Mouse (Mus musculus) yolk sac, embryonic 10.5 days (tissue): ENCODE measurements around the gene Lamb2.
A peak's percentile ranks its signal among the peaks of the same experiment; 100 is the strongest.

Experiments used
- DNase-seq: peaks from one replicate; pipeline ENCODE4 v3.0.0-alpha.2; 2017; ENCODE audit warnings: low spot score

Gene Lamb2

DNA sequence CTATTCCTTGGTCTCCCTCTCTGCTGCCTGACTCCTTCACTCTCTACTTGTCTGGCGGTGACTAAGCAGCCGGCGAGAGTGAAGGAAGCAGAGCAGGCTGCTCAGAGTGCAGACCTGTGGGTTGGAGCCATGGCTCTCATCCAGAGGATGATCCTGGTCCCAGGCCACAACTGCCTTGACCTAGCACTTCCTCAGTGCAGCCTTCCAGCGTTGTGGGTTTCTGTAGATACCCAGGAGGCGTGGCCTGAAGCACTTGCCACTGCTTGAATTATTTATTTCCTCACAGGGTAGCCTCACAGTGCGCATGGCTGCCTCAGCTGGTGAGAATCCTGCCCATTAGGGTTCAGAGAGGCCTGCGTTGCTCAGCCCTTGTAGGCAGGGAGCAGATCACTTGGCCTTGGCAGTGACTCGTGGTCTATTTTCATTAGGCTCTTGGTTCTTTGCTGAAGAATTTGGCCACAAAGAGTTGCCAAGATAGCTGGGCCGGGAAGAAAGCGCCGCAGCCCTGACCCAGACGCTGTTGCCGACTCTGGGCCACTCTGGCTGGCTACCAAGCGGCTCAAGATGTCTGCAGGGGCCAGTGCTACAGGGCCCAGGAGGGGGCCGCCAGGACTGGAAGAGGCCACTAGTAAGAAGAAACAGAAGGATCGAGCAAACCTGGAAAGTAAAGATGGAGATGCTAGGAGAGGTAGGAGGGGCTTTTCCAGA is 12.7 kb downstream of the Lamb2 start:
- no peak for DNase-seq

DNA sequence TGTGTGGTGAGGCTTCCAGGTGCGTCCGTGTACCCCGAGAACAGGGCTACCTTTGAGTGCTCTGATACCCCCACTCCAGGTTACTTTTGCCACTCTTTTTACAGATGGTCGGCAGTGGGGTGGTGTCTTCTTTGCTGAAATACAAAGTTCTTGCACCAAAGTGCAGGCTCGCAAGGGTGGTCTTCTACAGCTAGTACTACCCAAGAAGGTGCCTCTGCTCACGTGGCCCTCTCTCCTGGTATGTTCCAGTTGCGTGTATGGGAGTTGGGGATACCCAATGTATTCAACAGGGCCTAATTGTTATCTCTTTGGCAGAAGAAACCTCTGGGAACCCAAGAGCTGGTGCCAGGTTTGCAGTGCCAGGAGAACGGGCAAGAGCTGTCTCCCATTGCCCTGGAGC is 13.7 kb downstream of the Lamb2 start:
- no peak for DNase-seq

DNA sequence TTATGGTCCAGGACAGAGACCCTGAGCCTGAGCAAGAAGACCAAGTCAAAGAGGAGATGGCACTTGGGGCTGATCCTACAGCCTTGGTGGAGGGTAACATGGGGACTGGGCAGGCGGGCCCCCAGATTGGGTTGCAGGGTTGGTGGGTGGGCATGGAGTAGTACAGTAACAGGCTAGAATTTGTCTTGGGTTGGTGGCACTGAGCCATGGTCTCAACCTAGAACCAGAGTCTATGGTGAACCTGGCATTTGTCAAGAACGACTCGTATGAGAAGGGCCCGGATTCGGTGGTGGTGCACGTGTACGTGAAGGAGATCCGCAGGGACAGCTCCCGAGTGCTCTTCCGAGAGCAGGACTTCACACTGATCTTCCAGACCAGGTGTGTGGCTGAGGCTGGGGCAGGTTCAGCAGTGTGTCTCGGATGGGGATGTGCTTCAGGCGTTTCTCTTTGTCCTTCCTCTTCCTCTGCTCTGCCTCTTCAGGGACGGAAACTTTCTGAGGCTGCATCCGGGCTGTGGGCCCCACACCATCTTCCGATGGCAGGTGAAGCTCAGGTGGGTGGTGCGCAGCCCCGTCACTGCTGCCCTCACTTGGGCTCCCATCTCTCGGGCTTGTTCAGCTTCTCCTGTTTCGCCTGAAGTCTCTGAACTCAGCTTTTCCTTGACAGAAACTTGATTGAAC is 14.8 kb downstream of the Lamb2 start:
- no peak for DNase-seq

DNA sequence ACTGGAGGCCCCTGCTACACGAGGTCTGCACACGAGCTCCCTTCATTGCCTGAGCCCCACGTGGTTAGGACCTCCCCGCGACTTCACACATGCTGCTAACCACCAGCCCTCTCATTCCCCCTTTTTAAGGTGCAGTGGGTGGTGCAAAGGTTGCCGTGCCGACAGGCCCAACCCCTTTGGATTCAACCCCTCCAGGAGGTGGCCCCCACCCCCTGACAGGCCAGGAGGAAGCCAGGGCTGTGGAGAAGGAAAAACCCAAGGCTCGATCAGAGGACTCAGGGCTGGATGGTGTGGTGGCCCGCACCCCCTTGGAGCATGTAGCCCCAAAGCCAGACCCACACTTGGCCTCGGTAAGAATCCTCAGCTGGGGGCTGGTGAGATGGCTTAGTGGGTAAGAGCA is 15.4 kb downstream of the Lamb2 start:
- DNase-seq: no peak

DNA sequence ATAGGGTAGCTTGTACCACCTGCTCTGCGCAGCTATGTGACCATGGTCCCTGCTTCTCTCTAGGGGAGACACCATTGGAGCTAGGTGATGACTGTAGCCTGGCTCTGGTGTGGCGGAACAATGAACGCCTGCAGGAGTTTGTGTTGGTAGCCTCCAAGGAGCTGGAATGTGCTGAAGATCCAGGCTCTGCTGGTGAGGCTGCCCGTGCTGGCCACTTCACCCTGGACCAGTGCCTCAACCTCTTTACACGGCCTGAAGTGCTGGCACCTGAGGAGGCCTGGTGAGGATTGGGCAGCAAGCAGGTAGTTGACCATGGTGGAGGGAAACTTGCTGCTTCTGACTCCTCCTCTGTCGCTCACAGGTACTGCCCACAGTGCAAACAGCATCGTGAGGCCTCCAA is 19.7 kb downstream of the Lamb2 start:
- no peak for DNase-seq

DNA sequence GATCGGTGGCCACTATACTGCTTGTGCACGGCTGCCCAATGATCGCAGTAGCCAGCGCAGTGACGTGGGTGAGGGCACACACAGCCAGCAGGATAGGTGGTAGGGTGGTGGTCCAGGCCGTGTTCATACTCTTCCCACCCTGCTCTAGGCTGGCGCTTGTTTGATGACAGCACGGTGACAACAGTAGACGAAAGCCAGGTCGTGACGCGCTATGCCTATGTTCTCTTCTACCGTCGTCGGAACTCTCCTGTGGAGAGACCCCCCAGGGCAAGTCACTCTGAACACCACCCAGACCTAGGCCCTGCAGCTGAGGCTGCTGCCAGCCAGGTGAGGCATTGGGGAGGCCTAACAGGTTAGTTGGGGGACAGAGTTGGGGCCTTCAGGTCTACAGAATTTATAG is 20.4 kb downstream of the Lamb2 start:
- no peak for DNase-seq

DNA sequence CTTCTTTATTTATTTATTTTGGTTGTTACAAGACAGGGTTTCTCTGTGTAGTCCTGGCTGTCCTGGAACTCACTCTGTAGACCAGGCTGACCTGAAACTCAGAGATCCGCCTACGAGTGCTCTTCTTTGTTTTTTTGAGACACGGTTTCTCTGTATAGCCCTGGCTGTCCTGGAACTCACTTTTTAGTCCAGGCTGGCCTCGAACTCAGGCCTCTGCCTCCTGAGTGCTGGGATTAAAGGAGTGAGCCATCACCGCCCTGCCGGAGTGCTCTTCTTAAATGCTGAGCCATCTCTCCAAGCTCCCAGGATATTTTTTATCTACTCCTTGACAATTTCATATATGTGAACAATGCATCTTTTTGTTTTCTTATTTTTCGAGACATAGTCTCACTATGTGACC is 27.4 kb downstream of the Lamb2 start:
- DNase-seq: no peak

DNA sequence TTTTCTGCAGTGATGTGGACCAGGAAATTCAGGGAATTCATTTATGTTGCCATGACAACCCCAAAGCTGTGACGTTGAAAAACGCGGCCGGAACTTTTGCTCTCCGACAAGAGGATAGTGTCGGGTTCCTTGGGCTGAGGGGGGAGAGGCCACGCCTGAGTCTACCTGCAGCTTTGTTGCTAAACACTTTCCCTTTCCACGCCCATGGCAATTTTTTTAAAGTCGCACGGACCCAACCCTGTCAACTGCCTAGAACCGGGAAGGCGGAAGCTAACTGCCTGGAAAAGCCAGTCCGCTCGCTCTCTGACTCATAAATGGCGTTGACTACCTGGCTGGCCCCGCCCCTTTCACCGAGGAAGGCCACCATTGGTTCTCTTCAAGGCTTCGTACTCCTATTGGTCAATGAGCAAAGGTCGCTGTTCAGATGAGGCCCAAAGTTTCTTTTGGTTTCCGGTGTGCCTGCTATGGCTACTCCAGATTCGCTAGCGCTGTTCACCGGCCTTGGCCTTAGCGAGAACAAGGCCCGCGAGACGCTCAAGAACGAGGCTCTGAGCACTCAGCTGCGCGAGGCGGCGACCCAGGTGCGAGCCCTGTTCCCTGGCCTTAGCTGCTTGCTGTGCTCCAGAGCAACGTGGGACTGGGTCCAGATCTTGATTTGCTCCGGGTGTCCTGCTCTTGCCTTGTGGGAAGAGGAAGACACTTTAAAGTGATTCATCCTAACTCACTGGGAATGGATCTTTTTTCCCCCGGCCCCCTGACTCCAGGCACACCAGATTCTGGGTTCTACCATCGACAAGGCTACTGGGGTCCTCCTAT is 28.3 kb downstream of the Lamb2 start, which contains the start of gene Qars:
TSS of gene Qars (plus strand) at position 88 of the 816 bp plus-strand sequence.
- DNase-seq: peak; percentile 97

DNA sequence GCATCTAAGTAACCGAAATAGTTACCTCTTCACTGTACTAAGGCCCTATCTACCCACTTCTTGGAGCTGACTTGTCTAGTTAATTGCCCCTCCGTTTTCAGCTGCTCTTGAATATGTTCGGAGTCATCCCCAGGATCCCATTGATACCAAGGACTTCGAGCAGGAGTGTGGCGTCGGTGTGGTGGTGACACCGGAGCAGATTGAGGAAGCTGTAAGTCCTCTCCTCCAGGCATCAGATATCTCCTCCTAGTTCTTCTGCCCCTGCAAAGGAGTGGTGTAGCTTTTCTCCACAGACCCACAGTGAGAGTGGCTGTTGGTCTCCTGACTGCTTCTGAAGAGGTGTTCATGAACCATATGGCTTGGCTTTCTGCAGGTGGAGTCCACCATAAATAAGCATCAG is 29.2 kb downstream of the Lamb2 start:
- DNase-seq: no peak

DNA sequence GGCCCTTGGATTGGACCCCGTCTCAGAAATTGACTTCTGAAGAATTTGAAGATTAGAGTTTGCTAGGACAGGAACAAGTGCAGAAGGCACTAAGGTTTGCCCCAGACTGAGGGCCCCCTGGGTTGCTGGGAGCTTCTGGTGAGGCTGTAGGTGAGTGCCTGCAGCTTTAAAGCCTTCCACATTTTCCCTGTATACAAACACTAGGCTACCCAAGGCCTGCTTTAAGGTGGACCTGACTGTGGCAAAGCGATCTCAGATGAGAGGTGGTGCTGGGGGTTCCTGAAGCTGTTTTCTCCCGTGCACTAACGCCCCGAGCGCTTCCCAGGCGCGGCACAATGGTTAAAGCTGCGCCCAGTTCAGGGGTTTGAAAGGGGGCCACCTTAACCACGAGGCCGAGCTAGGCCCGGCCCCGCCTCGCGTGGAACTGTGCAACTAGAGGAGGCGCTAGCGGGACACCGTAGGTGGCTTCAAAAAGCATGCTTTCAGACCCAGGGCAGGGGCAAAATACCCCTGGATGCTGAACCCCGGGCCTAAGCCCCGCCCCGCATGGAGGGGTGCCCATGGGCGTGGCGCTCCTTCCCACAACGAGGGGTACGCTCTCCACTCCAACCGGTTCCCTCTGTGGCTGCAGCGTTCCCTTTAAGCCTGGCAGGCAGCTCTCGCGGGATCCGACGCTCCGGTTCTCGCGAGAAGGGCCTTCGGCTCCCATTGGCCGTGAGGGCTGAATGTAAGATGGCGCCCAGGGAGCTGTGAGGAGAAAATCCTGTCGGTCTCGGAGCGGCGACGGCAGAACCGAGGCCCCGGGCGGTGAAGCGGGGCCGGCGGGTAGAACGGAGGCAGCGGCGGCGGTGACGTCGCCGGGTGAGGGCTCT is 37.1 kb downstream of the Lamb2 start, which contains the start of gene Qrich1:
TSS of gene Qrich1 (plus strand) at position 427 of the 872 bp plus-strand sequence.
- peak; percentile 96 for DNase-seq

DNA sequence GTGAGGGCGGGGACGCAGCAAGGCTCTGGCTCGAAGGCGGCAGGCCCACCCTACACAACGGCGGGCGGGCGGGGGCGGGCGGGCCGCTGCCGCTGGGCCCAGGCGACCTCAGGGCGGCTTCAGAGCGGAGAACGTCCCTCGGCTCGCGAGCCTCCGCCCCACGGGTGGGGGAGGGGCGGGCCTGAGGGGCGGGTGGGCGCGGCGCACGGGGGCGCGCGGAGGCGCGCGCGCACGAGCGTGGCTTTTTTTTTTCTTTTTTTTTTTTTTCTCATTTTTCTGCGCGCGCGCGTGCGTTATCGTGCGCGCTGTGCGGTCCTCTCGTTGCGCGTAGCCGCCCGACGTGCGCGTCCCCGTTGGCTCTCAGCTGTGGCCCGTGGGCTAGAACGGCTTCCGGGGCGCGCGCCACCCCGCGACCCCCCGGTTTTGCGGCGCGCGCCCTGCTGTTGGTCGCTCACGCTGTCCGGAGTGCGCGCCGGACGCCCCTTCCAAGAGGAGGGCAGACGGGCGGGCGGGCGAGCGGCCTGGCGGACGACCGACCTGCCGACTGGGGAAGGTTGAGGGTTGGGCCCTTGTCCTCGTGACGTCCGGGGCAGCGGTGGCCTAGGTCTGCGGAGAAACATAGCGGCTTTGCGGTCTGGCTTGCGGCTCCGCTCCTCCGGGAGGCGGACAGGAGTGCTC is 37.9 kb downstream of the Lamb2 start:
- peak; percentile 89 for DNase-seq

DNA sequence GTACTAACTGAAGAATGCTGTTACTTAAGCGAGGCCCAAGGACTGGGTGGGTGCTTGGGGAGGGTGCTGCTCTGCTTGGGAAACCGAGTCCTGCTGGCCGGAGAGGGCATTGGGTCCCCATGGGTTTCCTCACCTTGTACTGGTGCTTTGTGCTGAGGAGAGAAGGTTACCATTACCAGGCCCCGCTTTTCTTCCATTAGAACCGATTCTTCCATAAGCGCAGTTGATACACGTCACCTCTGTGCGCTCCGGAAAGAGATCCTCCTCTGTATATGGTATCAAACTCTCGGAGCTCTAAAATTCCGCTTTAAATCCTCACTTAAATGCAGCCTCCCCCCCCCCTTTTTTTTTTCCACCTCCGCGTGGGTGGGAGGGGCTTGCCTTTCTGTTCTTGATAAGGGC is 38.4 kb downstream of the Lamb2 start:
- no peak for DNase-seq

DNA sequence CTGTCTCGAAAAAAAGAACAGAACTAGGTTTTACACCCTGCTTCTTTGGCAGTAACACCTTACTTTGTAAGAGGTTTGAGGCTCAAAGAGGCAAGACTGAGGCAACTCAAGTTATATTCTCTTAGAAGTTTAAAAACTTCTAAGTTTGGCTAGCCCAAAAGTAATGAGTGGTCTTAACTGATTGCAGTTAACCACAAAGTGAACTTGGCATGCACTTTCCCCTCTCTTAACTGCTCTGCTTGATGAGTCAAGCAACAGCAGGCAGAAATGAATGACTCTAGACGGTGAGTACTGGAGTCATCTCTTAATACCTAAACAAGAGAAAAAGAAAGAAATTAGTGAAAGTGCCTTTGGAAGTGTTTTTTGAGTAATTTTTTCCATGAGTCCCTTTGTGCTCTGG is 42.1 kb downstream of the Lamb2 start:
- no peak for DNase-seq

DNA sequence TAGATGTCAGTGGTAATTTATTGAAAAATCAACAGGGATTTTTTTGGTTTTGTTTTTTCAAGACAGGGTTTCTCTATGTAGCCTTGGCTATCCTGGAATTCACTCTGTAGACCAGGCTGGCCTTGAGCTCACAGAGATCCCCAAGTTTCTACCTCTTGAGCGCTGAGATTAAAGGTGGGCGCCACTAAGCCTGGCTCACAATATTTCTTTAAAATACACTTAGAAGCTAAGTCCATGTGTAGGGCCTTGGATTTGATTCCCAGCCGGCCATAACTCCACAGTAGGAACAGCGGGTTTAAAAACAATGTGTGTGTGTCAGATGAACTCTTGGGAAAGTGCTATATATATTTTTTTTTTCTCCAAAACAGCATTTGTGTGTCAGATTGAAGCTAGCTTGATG is 43.8 kb downstream of the Lamb2 start:
- no peak for DNase-seq

DNA sequence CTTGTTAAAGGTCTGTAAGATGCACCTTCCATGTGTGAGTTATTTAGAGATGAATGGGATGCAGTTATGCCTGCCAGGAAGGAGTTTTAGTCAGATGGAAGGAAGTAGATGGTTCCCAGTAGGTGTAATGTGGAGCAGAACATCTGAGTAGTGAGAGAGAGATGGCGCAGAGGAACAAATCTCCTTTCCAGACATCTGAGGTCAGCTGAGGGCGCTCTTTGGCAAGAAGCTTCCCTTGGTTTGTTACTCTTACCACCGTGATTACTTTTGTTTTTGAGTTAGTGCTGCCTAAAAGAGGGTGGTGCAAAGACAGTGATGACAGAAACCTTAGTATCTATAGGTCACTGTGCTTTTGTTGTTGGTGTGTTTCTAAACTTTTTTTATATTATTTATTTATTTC is 45.9 kb downstream of the Lamb2 start:
- DNase-seq: no peak

DNA sequence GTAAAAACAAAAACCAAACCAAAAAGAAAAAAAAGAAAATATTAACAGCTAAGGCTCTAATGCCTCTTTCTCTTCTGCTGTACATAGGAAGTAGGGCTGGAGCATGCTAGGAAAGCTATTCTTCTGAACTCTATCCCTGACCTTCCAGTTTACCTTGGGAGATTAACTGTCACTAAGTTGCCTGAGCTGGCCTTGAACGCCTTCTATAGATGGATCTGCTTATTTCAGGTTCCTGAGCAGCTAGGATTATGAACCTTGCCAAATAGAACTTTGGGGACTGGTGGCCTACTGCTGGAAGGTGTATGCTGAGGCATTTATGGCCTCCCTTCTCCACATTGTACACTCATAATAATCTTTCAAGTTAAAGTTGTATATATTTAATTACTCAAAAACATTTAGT is 51.4 kb downstream of the Lamb2 start:
- no peak for DNase-seq

DNA sequence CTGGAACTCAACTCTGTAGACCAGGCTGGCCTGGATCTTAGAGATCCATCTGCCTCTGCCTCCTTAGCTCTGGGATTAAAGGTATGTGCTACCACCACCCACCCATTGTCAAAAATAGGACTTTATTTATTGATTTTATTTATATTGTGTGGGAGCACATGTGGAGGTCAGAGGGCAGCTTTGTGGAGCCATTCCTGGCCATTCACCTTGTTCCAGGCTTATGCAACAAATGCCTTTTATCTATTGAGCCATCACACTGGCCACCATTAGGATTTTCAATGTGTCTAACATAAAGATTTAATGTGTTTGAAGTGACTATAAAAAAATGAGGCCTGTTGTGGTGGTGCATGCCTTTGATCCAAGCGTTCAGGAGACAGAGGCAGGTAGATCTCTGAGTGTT is 52.0 kb downstream of the Lamb2 start:
- DNase-seq: no peak
